Mouse (Mus musculus) liver (tissue): ENCODE measurements around the gene Krtap1-4.

ENCODE experiments used
- DNase-seq: peaks from one replicate; pipeline ENCODE4 v3.0.0-alpha.2; 2020; ENCODE audit warnings: mixed read lengths

Gene Krtap1-4

GRCm38 (mm10) chr11:99547892-99548291 is 35.6 kb downstream of the Krtap1-4 start:
- no peak for DNase-seq

- DNase-seq = peak; percentile 11
Measured at GRCm38 (mm10) chr11:99539721-99540120, 43.7 kb downstream of the Krtap1-4 start.
